Mouse (Mus musculus): ENCODE results near the gene Shkbp1. TPM values are rescaled to one million over a fixed set of nuclear protein-coding genes. Genes with fewer than 3 reads are reported as not detected.

Shkbp1 gene
- polyA plus RNA-seq, 1 experiment from 2014 or later: 31.2 TPM

DNA sequence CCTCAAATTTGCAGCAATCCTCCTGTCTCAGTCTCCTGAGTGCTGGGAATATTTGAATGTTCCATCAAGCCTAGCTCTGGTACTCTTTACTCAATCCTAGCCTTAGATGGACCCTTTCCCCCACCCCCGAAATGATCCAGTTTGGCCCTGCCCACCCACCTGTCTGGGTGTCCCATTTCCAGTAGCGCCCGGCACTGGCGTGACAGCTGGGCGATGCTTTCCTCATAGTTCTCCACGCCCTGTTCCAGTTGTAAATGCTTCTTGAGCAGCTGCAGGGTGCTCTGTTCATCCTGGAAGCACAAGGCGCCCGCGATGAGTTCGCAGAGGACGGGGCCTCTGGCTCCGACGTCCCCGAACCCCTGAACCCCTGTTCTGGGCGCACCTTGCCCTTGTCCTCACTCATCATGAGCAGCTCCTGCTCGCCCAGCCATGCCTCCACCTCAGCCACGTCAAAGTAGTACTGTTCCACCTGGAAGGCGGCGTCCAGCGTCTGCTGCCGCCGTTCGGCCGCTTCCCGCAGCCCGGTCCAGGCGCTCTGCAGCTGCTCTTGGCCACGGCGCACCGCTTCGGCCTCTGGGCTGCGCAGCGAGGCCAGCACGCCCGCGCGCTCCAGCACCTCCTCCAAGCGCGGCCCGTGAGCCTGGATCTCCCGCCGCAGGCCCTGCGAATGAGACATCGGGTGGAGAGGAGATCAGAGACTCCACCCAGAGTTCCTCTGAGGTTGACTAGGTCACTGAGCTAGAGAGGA is 16.1 kb upstream of the Shkbp1 start:
- H3K4me2 ChIP-seq (replicated peaks; ENCODE audit: low read depth, low read length): no peak overlapping the region
- no peak overlapping the region for H3K4me3 ChIP-seq (ENCODE audit: low read depth, low read length)
- TF ChIP-seq CTCF (IDR thresholded peaks at IDR 0.05) (no peak), EP300 (IDR thresholded peaks at IDR 0.05) (no peak)
- H3K36me3 ChIP-seq (ENCODE audit: insufficient read depth, low read length): no peaks in the 10 kb centered on the region
- DNase-seq (ENCODE audit: low spot score) (no peak), ATAC-seq (no peak)
- WGBS: 6% methylated on average over 44 of the region's 44 CpGs
- H3K9me3 ChIP-seq (ENCODE audit: low read length): no peaks in the 10 kb centered on the region
- no peak overlapping the region for H3K9ac ChIP-seq (replicated peaks; ENCODE audit: low read depth)
- H3K4me1 ChIP-seq (ENCODE audit: insufficient read depth, low read depth, low read length): 0 out of 2 replicates have a peak, but pooled peaks cover 5% of the 10 kb centered on the region
- no peak overlapping the region for H3K27ac ChIP-seq (ENCODE audit: low read length)
- peaks cover 50% of the 10 kb centered on the region for H3K27me3 ChIP-seq (replicated peaks; ENCODE audit: insufficient read depth, low read length)

DNA sequence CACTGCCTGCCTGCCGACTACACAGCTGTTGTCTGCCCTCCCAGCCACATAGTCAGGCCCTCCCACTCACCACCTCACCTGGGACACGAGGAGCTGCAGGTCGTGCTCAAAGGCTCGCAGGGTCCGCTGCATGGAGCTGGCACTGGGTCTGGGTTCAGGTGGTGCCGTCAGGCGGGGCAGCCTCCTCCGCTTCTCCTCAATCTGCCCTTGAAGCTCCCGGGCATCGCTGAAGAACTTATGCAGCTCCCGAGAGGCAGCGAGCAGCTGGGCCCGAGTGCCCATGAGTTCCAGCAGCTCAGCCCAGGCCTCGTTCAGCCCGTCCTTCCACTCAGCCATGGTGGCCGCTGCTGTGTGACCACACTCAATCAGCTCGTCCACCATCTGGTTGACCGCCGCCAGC is 13.3 kb upstream of the Shkbp1 start:
- WGBS: 76% methylated on average over 19 of the region's 19 CpGs
- H3K36me3 ChIP-seq (ENCODE audit: insufficient read depth, low read length): no peaks in the 10 kb centered on the region
- peaks cover 73% of the 10 kb centered on the region for H3K27me3 ChIP-seq (replicated peaks; ENCODE audit: insufficient read depth, low read length)
- no peak overlapping the region for H3K4me2 ChIP-seq (replicated peaks; ENCODE audit: low read depth, low read length)
- TF ChIP-seq CTCF (IDR thresholded peaks at IDR 0.05) (no peak), EP300 (IDR thresholded peaks at IDR 0.05) (no peak)
- H3K9me3 ChIP-seq (ENCODE audit: low read length): no peaks in the 10 kb centered on the region
- ATAC-seq (no peak), DNase-seq (ENCODE audit: low spot score) (no peak)
- no peak overlapping the region for H3K4me3 ChIP-seq (ENCODE audit: low read depth, low read length)
- no peak overlapping the region for H3K9ac ChIP-seq (replicated peaks; ENCODE audit: low read depth)
- H3K4me1 ChIP-seq (ENCODE audit: insufficient read depth, low read depth, low read length): 0 out of 2 replicates have a peak, but pooled peaks cover 5% of the 10 kb centered on the region
- H3K27ac ChIP-seq (ENCODE audit: low read length): no peak overlapping the region

DNA sequence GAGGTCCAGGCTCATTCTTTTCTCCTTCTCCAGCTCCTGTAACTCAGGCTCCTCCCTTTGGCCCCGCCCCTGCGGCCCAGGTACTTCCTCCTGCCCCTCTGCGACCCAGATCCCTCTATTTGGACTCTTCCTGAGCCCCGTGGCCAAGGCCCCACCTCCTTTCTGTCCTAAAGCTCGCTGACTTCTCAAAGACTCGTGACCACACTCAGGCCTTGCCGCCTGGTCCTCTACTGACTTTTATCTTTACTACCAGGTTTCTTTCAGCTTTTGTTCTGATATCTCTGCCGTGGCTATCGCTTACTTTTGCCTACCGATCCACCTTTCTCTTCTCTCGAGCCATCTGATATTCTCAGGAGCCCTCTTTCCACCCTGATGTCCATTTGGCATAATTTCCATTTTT is 12.2 kb upstream of the Shkbp1 start:
- 12% methylated on average over 11 of the region's 11 CpGs for WGBS
- 0 out of 2 replicates have a peak, but pooled peaks cover 5% of the 10 kb centered on the region for H3K4me1 ChIP-seq (ENCODE audit: insufficient read depth, low read depth, low read length)

DNA sequence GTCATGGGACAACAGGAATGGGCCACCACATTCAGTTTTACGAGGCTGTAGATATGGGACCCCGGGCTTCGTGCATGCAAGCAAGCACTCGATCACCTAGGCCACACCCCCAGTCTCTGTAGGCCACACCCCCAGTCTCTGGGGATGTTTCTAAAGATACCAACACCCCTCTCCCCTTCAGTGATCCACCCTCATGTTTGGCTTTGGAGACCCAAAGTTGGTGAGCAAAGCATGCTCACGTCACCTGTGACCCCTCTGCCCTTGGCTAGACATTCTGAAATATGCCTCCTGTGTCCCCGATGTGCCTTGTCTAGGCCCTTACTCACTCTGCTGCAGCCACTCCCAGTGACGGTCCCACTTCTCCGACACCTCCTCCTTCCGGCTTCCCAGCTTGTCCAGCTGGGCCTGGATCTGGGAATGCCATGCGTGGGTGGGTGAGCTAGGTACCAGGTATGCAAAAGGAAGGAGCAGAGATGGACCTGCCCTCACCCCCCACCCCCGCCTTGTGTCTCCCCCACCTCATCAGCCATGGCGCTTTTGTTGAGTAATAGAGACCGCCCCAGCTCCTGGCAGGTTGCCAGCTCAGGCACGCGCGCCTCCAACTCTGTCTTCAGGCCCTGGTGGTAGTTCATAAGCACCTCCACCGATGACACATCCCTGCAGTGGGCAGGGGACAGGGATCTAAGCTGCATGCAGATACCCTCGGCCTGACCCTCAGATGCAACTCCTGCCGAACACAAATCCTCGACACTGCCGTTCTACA is 10.4 kb upstream of the Shkbp1 start:
- WGBS: 31% methylated on average over 21 of the region's 21 CpGs
- DNase-seq (ENCODE audit: low spot score) (no peak), ATAC-seq (no peak)
- Histone ChIP-seq H3K9ac (replicated peaks; ENCODE audit: low read depth) (no peak overlapping the region), H3K27ac (ENCODE audit: low read length) (no peak overlapping the region), H3K4me1 (ENCODE audit: insufficient read depth, low read depth, low read length) (no peaks in the 10 kb centered on the region), H3K36me3 (ENCODE audit: insufficient read depth, low read length) (no peaks in the 10 kb centered on the region), H3K27me3 (replicated peaks; ENCODE audit: insufficient read depth, low read length) (peaks cover 60% of the 10 kb centered on the region), H3K4me2 (replicated peaks; ENCODE audit: low read depth, low read length) (no peak overlapping the region), H3K4me3 (ENCODE audit: low read depth, low read length) (no peak overlapping the region), H3K9me3 (ENCODE audit: low read length) (no peaks in the 10 kb centered on the region)
- TF ChIP-seq EP300 (IDR thresholded peaks at IDR 0.05) (no peak), CTCF (IDR thresholded peaks at IDR 0.05) (no peak)

More for the DNA sequence above, 12.2 kb upstream of the Shkbp1 start:
- peaks cover 74% of the 10 kb centered on the region for H3K27me3 ChIP-seq (replicated peaks; ENCODE audit: insufficient read depth, low read length)
- H3K9ac ChIP-seq (replicated peaks; ENCODE audit: low read depth): no peak overlapping the region
- TF ChIP-seq EP300 (IDR thresholded peaks at IDR 0.05) (no peak), CTCF (IDR thresholded peaks at IDR 0.05) (no peak)
- DNase-seq (ENCODE audit: low spot score): peak; percentile 17
- H3K4me2 ChIP-seq (replicated peaks; ENCODE audit: low read depth, low read length): 0 out of 2 replicates have a peak overlapping the region, but pooled peaks have one; percentile 8
- no peaks in the 10 kb centered on the region for H3K36me3 ChIP-seq (ENCODE audit: insufficient read depth, low read length)
- H3K9me3 ChIP-seq (ENCODE audit: low read length): no peaks in the 10 kb centered on the region
- no peak overlapping the region for H3K27ac ChIP-seq (ENCODE audit: low read length)
- no peak overlapping the region for H3K4me3 ChIP-seq (ENCODE audit: low read depth, low read length)
- ATAC-seq: 0 out of 2 replicates have a peak, but pooled peaks have one; percentile 35

DNA sequence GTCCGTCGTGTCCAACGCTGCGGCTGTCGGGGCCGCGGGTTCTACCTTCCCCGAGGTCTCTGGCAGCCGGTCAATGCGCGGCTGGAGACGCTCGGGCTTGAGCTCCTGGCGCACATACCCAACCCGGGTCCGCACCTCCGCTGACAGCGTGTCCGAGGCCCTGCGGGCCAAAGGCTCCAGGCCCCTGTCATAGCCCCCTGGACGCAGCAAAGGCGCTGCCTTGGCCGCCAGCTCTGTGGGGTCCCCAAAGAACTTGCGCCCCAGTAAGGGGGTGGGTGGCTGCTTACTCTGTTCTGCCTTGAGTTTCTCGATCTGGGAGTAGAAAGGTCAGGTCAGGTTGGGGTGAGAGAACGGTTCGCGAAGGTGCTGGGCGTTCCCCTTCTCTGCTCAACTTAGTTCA is 8.6 kb upstream of the Shkbp1 start:
- no peak for TF ChIP-seq EP300 (IDR thresholded peaks at IDR 0.05)
- no peak for TF ChIP-seq CTCF (IDR thresholded peaks at IDR 0.05)
- DNase-seq (ENCODE audit: low spot score) (no peak), ATAC-seq (no peak)
- Histone ChIP-seq H3K27ac (ENCODE audit: low read length) (no peak overlapping the region), H3K9ac (replicated peaks; ENCODE audit: low read depth) (no peak overlapping the region), H3K4me1 (ENCODE audit: insufficient read depth, low read depth, low read length) (no peaks in the 10 kb centered on the region), H3K27me3 (replicated peaks; ENCODE audit: insufficient read depth, low read length) (peaks cover 50% of the 10 kb centered on the region), H3K4me3 (ENCODE audit: low read depth, low read length) (0 out of 2 replicates have a peak overlapping the region, but pooled peaks have one; percentile 0), H3K4me2 (replicated peaks; ENCODE audit: low read depth, low read length) (no peak overlapping the region), H3K36me3 (ENCODE audit: insufficient read depth, low read length) (no peaks in the 10 kb centered on the region), H3K9me3 (ENCODE audit: low read length) (no peaks in the 10 kb centered on the region)
- WGBS: 4% methylated on average over 29 of the region's 29 CpGs

DNA sequence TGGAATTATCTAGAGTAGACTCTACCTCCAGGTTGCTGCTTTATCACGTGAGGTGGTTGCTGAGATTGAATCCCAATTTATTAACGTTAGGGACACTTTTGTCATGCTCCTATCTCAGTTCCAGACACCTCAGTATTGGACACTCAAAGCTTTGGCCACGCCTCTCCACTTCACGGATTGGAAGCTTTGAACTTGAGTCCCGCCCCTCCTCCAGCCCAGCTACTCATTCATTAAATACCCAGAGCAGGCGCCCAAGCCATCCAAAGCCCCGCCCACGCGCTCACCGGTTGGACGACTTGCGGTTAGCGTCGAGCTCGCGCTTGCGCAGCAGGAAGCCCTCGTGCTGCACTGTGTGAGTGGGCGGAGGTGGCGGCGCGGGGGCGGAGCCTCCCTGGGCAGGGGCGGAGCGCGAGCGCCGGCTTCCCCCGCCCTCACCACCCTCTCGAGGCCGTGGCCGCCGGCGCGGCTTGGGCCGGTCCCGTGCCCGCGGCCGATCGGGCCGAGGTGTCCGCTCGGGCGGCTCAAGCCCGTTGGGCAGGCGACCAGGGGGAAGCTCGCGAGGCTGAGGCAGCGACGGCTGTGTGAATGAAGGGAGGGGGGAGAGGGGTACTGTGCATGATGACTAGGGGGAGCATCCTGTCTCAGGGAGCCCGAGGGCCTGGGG is 5.6 kb upstream of the Shkbp1 start:
- DNase-seq (ENCODE audit: low spot score) (peak; percentile 99), ATAC-seq (peak; percentile 97)
- peak overlapping the region; percentile 70 for H3K4me2 ChIP-seq (replicated peaks; ENCODE audit: low read depth, low read length)
- TF ChIP-seq EP300 (IDR thresholded peaks at IDR 0.05) (no peak), CTCF (IDR thresholded peaks at IDR 0.05) (no peak)
- H3K9me3 ChIP-seq (ENCODE audit: low read length): no peaks in the 10 kb centered on the region
- peak overlapping the region; percentile 34 for H3K4me3 ChIP-seq (ENCODE audit: low read depth, low read length)
- WGBS: 1% methylated on average over 52 of the region's 52 CpGs
- no peaks in the 10 kb centered on the region for H3K36me3 ChIP-seq (ENCODE audit: insufficient read depth, low read length)
- H3K27me3 ChIP-seq (replicated peaks; ENCODE audit: insufficient read depth, low read length): peaks cover 28% of the 10 kb centered on the region
- H3K27ac ChIP-seq (ENCODE audit: low read length): no peak overlapping the region
- H3K4me1 ChIP-seq (ENCODE audit: insufficient read depth, low read depth, low read length): peaks cover 6% of the 10 kb centered on the region; the same call in 1 of the 2 replicates
- peak overlapping the region; percentile 27; the same call in 1 of the 2 replicates for H3K9ac ChIP-seq (replicated peaks; ENCODE audit: low read depth)
